Mouse (Mus musculus): ENCODE measurements around the gene Esm1. TPM values are rescaled to one million over a fixed set of nuclear protein-coding genes. Genes with fewer than 3 reads are reported as not detected.

The Esm1 gene
- polyA plus RNA-seq, 1 experiment from 2014 or later = 2.1 TPM

DNA sequence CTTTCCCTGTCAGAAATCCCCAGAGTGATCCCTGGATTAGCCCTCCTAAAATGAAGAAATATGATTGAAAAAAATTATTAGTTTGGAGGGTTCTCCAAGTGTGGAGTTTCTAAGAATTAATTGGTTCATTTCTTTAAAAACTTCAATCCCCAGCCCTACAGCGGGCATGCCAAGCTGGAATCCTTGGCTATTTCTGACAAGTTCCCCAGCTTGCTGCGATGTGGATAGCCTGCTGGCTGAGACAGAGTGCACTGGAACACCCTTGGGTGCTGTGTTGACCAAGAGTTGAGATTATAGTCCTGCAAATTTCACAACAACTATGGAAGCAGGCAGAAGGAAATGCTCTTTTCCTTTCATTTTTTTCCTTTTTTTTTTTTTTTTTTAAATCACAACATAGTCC, 7.8 kb upstream of the Esm1 start:
- WGBS = 89% methylated on average over 2 of the region's 2 CpGs
- H3K4me3 ChIP-seq = no peak overlapping the region
- ATAC-seq (ENCODE audit: insufficient number of reproducible peaks, insufficient read depth, low FRiP score, low TSS enrichment) = no peak
- H3K9me3 ChIP-seq = no peaks in the 10 kb centered on the region
- H3K36me3 ChIP-seq = no peaks in the 10 kb centered on the region
- no peak overlapping the region for H3K9ac ChIP-seq
- H3K4me1 ChIP-seq = peaks cover 7% of the 10 kb centered on the region; the same call in 1 of the 2 replicates
- H3K27me3 ChIP-seq = no peaks in the 10 kb centered on the region
- no peak overlapping the region for H3K4me2 ChIP-seq (replicated peaks)
- no peak overlapping the region for H3K27ac ChIP-seq

DNA sequence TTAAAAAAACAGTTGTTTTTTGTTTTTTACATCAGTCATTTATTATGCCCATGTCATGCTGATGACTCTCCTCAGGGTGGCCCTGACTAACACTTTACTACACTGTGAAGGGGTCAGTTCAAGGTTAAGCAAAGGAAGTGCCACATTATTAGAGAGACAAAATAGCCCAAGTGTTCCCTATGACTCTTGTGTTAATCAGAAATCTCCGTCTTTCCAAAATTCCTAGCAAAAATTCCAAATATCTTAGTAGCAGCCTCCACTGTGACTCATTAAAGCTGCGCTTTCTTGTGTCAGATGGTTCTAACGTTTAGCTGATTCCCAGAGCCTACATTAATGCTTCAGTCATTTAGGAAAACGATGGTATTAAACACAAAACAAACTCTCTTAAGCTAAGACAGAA, 7.3 kb upstream of the Esm1 start:
- no peaks in the 10 kb centered on the region for H3K27me3 ChIP-seq
- peaks cover 7% of the 10 kb centered on the region; the same call in 1 of the 2 replicates for H3K4me1 ChIP-seq
- ATAC-seq (ENCODE audit: insufficient number of reproducible peaks, insufficient read depth, low FRiP score, low TSS enrichment) = no peak
- no peak overlapping the region for H3K9ac ChIP-seq
- H3K4me3 ChIP-seq = no peak overlapping the region
- no peak overlapping the region for H3K4me2 ChIP-seq (replicated peaks)
- H3K36me3 ChIP-seq = no peaks in the 10 kb centered on the region
- 55% methylated on average over 4 of the region's 4 CpGs for WGBS
- H3K9me3 ChIP-seq = no peaks in the 10 kb centered on the region
- H3K27ac ChIP-seq = no peak overlapping the region

DNA sequence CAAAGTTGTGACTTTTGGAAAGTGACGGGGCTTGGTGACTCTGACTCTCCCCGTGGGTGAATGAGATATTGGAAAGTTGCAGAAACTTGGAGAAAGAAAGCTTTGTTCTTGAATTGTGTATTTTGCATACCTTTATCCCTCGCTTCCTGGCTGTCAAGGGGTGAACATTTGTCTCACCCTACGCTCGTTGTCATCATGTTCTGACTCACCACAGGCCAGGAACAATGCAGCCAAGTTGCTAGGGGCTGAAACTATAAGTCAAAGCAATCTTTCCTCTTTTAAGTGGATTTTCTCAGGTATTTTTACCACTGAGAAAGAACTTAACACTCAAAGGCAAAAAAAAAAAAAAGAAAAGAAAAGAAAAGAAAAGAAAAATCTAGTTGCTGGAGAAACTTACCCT, 6.3 kb upstream of the Esm1 start:
- 60% methylated on average over 5 of the region's 5 CpGs for WGBS
- Histone ChIP-seq H3K4me2 (replicated peaks) (no peak overlapping the region), H3K27ac (no peak overlapping the region), H3K9ac (no peak overlapping the region), H3K9me3 (no peaks in the 10 kb centered on the region), H3K36me3 (no peaks in the 10 kb centered on the region), H3K4me1 (peaks cover 7% of the 10 kb centered on the region; the same call in 1 of the 2 replicates), H3K4me3 (no peak overlapping the region), H3K27me3 (no peaks in the 10 kb centered on the region)
- no peak for ATAC-seq (ENCODE audit: insufficient number of reproducible peaks, insufficient read depth, low FRiP score, low TSS enrichment)

DNA sequence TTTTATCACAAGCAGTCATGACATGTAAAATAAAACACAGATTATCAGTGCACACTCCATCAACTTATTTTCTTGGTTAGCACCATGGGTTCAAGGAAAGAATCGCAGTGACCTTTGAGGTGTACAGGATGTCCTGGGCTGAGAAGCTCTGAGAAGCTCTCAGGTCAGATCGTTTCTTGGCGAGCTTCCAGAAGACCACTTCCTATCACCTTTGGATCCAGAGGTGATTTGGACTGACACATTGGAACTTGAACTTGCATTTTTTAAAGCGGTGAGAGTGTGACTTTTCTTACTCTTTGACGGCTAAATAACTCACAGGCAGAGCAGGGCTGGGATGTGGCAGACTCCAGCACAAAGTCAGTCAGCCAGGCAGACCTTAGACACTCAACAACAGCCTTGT, 4.1 kb upstream of the Esm1 start:
- Histone ChIP-seq H3K4me1 (0 out of 2 replicates have a peak, but pooled peaks cover 8% of the 10 kb centered on the region), H3K4me2 (replicated peaks) (no peak overlapping the region), H3K9ac (no peak overlapping the region), H3K36me3 (no peaks in the 10 kb centered on the region), H3K27ac (no peak overlapping the region), H3K9me3 (no peaks in the 10 kb centered on the region), H3K4me3 (no peak overlapping the region), H3K27me3 (peaks cover 9% of the 10 kb centered on the region; the same call in 1 of the 2 replicates)
- ATAC-seq (ENCODE audit: insufficient number of reproducible peaks, insufficient read depth, low FRiP score, low TSS enrichment) = no peak
- WGBS = 82% methylated on average over 5 of the region's 5 CpGs

DNA sequence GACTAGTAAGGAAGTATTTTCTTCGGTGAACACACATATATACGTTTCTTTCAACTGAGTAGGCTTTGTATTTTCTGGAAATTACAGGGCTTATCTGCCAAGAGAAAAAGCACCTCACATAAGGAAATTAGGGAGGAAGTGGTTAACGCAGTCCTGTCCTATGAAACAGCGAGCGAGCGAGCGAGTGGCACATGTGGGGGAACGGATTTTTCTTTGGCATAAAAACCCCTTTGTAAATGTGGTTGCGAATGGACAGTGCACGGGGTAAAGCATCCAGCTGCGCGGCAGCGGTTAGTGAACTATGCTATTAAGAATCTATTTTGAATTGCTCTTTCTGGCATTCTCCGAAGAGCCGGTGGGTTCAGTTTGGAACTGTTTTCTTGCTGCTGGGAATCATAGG, 1.9 kb downstream of the Esm1 start:
- Histone ChIP-seq H3K27me3 (peaks cover 17% of the 10 kb centered on the region; the same call in 1 of the 2 replicates), H3K4me2 (replicated peaks) (no peak overlapping the region), H3K9me3 (no peaks in the 10 kb centered on the region), H3K36me3 (no peaks in the 10 kb centered on the region), H3K27ac (no peak overlapping the region), H3K4me1 (0 out of 2 replicates have a peak, but pooled peaks cover 8% of the 10 kb centered on the region), H3K9ac (no peak overlapping the region), H3K4me3 (no peak overlapping the region)
- no peak for ATAC-seq (ENCODE audit: insufficient number of reproducible peaks, insufficient read depth, low FRiP score, low TSS enrichment)
- WGBS = 53% methylated on average over 15 of the region's 15 CpGs

DNA sequence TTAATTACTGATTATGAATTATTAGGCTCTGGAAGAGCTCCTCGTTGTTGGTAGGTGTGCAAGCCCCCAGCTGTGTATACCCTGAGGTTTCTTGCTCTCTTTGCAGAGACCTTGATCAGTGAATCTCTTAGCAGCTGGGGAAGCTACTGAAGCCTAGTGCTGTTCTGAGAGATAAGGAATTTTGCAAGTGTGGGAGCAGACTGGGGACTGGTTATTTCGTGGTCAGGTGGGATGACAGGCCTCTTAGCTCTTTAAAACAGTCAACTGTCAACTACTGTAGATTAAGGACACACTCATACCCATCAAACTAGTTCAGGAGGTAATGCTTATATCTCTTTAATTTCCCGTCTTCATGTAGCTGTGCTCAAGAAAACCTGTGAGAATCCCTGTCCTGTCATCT, 2.9 kb downstream of the Esm1 start:
- Histone ChIP-seq H3K27ac (no peak overlapping the region), H3K9me3 (no peaks in the 10 kb centered on the region), H3K36me3 (no peaks in the 10 kb centered on the region), H3K4me1 (0 out of 2 replicates have a peak, but pooled peaks cover 8% of the 10 kb centered on the region), H3K4me2 (replicated peaks) (no peak overlapping the region), H3K27me3 (peaks cover 17% of the 10 kb centered on the region; the same call in 1 of the 2 replicates), H3K4me3 (no peak overlapping the region), H3K9ac (no peak overlapping the region)
- 67% methylated on average over 3 of the region's 3 CpGs for WGBS
- no peak for ATAC-seq (ENCODE audit: insufficient number of reproducible peaks, insufficient read depth, low FRiP score, low TSS enrichment)

DNA sequence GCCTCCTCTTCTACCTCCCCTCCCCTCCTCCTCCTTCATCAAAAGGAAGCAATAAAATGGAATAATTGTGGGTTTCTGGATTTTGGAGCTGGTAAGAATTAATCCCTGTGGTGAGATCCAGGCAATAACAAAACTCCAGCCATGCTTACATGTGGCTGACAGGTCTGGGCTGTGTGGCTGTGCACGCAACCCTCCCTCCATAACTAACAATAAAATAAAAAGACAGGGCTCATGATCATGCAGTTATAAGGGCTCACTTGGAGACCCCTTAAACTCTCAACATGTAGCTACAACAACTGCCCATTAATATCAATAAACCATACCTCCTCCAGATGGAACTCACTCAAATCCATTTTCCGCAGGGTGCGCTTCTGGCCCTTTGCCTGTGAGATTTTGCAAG, 4.4 kb downstream of the Esm1 start:
- Histone ChIP-seq H3K27me3 (peaks cover 17% of the 10 kb centered on the region; the same call in 1 of the 2 replicates), H3K4me3 (no peak overlapping the region), H3K36me3 (no peaks in the 10 kb centered on the region), H3K4me1 (0 out of 2 replicates have a peak, but pooled peaks cover 8% of the 10 kb centered on the region), H3K9ac (no peak overlapping the region), H3K4me2 (replicated peaks) (no peak overlapping the region), H3K9me3 (no peaks in the 10 kb centered on the region), H3K27ac (no peak overlapping the region)
- no peak for ATAC-seq (ENCODE audit: insufficient number of reproducible peaks, insufficient read depth, low FRiP score, low TSS enrichment)
- 96% methylated on average over 3 of the region's 3 CpGs for WGBS

DNA sequence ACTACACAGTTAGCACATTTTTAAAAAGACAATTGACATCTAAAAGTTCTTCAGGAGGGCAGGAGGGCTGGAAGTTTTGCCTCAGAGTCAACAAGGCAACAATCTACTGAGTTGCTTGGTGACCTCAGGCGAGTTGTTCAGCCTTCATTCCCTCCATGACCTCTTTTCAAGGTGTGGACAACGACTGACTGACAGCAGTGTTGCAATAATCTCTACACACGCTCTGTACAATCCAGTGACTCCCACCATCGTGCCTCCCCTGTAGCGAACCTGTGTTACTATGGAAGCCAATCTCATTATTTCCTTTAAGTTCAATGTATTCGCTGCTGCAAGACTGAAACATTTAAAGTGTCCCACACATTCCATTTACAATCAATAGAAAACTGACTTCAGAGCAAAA, 12.4 kb downstream of the Esm1 start:
- Histone ChIP-seq H3K9me3 (no peaks in the 10 kb centered on the region), H3K9ac (no peak overlapping the region), H3K4me2 (replicated peaks) (no peak overlapping the region), H3K4me1 (no peaks in the 10 kb centered on the region), H3K4me3 (no peak overlapping the region), H3K27me3 (no peaks in the 10 kb centered on the region), H3K36me3 (no peaks in the 10 kb centered on the region), H3K27ac (0 out of 2 replicates have a peak overlapping the region, but pooled peaks have one; percentile 11)
- WGBS = 65% methylated on average over 6 of the region's 6 CpGs
- no peak for ATAC-seq (ENCODE audit: insufficient number of reproducible peaks, insufficient read depth, low FRiP score, low TSS enrichment)

DNA sequence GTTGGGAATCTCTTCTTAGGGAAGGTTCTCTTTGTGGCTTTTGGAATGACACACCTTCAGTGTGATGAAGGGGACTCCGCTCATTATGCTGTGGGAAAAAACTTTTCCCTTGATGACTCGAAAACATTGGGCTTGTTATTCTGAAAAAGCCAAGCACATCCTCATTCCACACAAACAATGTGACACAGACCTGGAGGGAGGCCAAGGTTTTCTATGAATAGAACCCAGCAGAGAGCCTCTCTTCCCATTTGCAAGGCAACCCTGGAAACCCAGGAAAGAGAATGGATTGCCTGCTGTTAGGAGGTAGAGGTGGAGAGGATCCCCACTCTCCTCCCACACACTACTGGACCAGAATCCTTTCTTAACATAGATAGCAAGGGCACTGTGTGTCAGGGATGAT, 14.6 kb downstream of the Esm1 start:
- Histone ChIP-seq H3K27ac (no peak overlapping the region), H3K4me2 (replicated peaks) (no peak overlapping the region)

DNA sequence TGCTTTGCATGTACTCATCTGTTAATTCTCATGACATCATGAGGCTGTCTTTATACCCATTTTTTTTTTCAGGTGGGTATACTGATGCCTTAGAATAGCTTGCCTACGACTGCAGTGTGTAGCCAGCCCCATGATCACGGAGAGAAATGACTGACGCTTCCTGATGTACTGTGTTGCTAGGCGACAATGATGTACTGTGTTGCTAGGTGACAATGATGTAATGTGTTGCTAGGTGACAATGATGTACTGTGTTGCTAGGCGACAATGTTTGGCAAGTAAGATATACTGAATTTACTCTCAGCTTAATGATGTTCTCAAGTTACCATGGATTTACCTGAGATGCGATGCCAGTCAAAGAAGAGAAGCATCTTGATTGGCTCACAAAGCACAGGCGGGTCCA, 16.4 kb downstream of the Esm1 start, which contains the start of gene Gzmk:
TSS of gene Gzmk (minus strand) at position 98 of the 400 bp plus-strand sequence.
- Histone ChIP-seq H3K4me3 (no peak within 1 kb of the TSS), H3K9ac (no peak within 1 kb of the TSS), H3K4me1 (no peaks in the 10 kb centered on the region), H3K9me3 (no peaks in the 10 kb centered on the region), H3K4me2 (replicated peaks) (no peak within 1 kb of the TSS), H3K27me3 (no peaks in the 10 kb centered on the region), H3K27ac (no peak within 1 kb of the TSS), H3K36me3 (no peaks in the 10 kb centered on the region)
- 62% methylated on average over 7 of the region's 7 CpGs for WGBS
- no peak for ATAC-seq (ENCODE audit: insufficient number of reproducible peaks, insufficient read depth, low FRiP score, low TSS enrichment)

More for the DNA sequence above, 14.6 kb downstream of the Esm1 start:
- H3K4me3 ChIP-seq = no peak overlapping the region
- H3K27me3 ChIP-seq = no peaks in the 10 kb centered on the region
- WGBS = 19% methylated on average over 2 of the region's 2 CpGs
- H3K9ac ChIP-seq = no peak overlapping the region
- H3K9me3 ChIP-seq = no peaks in the 10 kb centered on the region
- H3K4me1 ChIP-seq = no peaks in the 10 kb centered on the region
- ATAC-seq (ENCODE audit: insufficient number of reproducible peaks, insufficient read depth, low FRiP score, low TSS enrichment) = no peak
- no peaks in the 10 kb centered on the region for H3K36me3 ChIP-seq

DNA sequence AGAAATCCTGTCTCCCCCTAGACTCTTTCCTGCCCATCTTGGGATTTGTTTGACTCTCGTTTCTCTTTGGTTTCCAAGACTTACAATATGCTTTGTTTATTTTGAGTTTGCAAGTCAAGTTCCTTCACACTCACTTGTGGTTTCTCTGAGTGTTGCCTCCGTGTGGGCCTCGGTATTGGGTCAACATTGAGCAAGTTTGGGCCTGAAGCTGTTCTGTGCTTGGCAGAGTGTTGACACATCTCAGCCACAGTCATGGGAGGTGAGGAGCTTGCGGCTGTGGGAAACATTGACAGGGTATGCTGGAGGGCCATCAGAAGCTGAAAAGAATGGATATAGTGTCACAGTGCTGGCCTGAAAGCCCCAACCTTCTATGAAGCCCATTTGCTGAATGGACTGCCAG, 17.6 kb downstream of the Esm1 start:
- Histone ChIP-seq H3K9ac (no peak overlapping the region), H3K4me2 (replicated peaks) (no peak overlapping the region), H3K27ac (no peak overlapping the region), H3K27me3 (no peaks in the 10 kb centered on the region), H3K4me3 (no peak overlapping the region), H3K4me1 (no peaks in the 10 kb centered on the region), H3K36me3 (no peaks in the 10 kb centered on the region), H3K9me3 (no peaks in the 10 kb centered on the region)
- no peak for ATAC-seq (ENCODE audit: insufficient number of reproducible peaks, insufficient read depth, low FRiP score, low TSS enrichment)
- WGBS = 75% methylated on average over 4 of the region's 4 CpGs

DNA sequence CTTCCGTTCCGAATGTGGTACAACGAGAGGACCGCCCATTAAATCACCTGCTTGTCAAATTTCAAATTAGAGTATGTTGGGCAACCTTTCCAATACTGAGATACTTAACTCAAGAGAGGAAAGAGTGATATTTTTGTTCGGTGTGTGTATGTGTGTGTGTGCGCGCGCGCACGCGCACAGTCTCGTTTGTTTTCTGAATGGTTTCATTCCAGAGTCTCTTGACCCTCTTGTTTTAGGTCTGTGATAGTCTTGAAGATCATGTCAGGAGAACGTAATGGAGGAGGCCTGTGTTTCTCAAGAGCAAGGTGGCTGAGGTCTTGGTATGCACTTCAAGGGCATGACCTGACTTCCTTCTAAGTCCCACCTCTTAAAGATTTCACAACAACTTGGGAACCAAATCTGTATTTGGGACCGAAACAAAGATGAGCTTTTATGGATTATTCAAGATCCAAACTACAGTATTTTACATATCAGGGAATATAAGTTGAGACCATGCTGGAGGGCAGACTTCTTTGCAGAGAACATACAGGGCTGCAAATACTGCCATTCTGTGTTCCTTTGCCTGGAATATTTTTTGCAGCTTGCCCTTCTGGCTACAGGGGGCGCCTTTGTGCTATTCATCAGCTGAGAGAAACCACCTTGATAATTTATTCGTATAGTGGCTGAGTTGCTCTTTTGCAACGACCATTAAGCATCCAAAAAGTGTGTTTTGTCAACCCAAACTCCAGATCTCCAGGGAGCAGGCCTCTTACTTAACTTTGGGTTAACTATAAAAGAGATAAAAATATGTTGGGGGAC, 18.4 kb downstream of the Esm1 start:
- Histone ChIP-seq H3K4me2 (replicated peaks) (no peak overlapping the region), H3K4me3 (no peak overlapping the region), H3K4me1 (no peaks in the 10 kb centered on the region), H3K9me3 (no peaks in the 10 kb centered on the region), H3K27ac (no peak overlapping the region), H3K9ac (no peak overlapping the region), H3K27me3 (no peaks in the 10 kb centered on the region), H3K36me3 (no peaks in the 10 kb centered on the region)
- WGBS = 85% methylated on average over 17 of the region's 17 CpGs
- ATAC-seq (ENCODE audit: insufficient number of reproducible peaks, insufficient read depth, low FRiP score, low TSS enrichment) = no peak

Data from embryonic facial prominence, embryonic 12.5 days (tissue).